Mouse (Mus musculus) gastrocnemius, postnatal 4 days (tissue): ENCODE data around the gene Dennd2d. TPM values are rescaled to one million over a fixed set of nuclear protein-coding genes. Genes with fewer than 3 reads are reported as not detected.

Experiments used
- DNase-seq, 2 experiments: peaks; one replicate each; pipeline ENCODE4 v3.0.0; 2021 to 2022; ENCODE audit warnings: low spot score in 2 of 2, mixed read lengths in 2 of 2
- total RNA-seq, 2 experiments: library from RNA; stranded (reverse); gene quantifications; 2 replicates each; pipeline ENCODE4 v1.2.3; 2021

The Dennd2d gene
- total RNA-seq, 2 experiments from 2014 or later: 0.49 to 0.62 TPM

GRCm38 (mm10) chr3:106495346-106496044 is 13.3 kb downstream of the Dennd2d start:
- no peak for DNase-seq

DNA sequence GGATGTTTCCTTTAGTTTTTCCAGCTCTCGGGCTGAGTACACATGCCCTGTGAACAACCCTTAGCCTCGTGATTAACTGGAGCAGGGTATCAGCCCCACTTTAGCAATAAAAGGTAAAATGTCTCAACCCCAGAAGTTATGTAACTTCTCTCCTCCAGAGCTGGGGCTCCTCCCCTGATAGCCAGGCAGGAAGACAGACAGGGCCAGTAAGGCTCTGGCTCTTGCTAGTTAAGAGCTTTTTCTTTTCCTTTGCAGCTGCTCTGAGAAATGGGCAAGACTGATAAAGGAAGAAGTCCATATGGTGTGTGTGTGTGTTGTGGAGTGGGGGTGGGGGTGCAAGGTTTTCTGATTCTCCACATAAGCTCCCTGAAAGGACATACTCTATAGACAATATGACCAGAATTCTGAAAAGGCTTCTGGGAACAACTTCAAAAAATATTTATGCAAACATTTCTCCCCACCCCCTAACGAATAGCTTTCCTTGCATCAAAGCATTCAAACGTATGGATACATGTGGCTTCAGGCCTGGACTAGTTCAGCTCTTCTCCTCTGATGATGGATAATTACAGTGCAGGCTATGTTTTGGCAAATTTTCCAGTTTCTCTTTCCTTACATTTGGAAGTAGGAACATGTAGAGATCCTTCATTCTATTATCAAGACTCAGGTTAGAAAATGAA is 14.0 kb downstream of the Dennd2d start:
- no peak for DNase-seq

- DNase-seq: no peak
Observed at GRCm38 (mm10) chr3:106496996-106497395, 14.8 kb downstream of the Dennd2d start.

DNA sequence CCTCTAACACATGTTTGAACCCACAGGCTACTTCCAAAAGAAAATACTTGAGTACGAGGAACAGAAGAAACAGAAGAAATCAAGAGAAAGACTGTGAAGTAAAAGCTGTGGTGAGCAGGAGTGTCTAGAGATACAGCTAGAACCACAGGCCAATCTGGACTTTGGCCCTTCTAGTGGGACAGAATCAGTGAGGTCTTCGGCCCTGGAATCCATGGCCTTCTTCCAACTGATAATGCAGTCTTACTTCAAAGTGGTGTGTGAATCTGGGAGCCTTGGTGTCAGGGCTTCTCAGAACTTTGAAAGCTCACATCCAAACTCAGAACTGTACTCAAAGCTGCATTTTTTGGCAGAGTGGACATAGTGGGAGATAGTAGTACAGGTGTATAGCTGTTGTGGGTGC is 18.3 kb downstream of the Dennd2d start:
- DNase-seq: no peak

- no peak for DNase-seq
Observed at GRCm38 (mm10) chr3:106502892-106503291, 20.7 kb downstream of the Dennd2d start.

- no peak for DNase-seq
Observed at GRCm38 (mm10) chr3:106510669-106511068, 28.5 kb downstream of the Dennd2d start.

GRCm38 (mm10) chr3:106515016-106515415 is 32.8 kb downstream of the Dennd2d start:
- no peak for DNase-seq

DNA sequence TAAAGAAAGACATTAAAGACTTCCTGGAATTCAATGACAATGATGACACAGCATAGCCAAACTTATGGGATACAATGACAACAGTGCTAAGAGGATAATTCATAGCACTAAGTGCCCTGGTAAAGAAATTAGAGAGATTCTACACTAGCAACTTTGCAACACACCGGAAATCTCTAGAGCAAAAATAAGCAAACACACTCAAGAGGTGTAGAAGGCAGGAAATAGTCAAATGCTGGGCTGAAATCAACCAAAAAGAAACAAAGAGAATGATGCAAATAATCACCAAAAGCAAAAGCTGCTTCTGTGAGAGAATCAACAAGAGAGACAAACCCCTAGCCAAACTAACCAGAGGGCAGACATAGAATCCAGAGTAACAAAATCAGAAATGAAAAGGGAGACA is 40.5 kb downstream of the Dennd2d start:
- no peak for DNase-seq

DNA sequence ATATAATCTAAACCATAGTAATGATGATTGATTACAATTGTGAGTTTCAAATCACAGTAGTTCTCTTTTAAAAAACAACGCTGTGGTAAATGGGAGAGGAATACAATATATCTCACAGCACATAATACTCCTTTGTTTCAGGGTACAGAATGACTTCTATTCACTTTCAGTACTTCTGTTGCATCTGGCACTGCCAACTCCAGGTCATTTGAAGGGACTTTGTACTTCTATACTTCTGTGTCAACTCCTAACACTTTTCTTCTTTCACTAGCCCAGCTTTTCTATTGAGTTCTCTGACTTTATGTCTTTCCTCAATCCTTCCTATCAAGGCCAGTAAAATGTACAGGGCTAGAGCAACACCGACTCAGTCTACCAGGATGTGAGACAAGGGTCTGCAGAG is 44.2 kb downstream of the Dennd2d start:
- no peak for DNase-seq

DNA sequence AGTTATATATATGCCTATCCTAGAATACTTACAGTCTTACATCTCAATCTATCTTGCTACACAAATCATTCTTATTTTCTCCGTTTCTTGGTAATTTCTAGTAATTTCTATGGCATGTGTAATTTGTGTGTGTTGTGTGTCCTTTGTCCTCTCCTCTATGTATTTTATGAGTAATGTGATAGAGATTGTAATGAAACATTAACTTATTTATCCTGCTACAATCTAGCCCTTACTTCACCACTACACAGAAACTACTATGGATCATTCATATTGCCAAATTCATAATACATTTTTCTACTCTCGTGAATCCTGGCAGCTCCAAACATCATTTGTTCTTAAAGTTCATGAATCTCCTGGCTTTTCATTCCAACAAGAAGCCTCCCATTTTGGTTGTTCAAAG is 45.8 kb downstream of the Dennd2d start:
- no peak for DNase-seq

DNA sequence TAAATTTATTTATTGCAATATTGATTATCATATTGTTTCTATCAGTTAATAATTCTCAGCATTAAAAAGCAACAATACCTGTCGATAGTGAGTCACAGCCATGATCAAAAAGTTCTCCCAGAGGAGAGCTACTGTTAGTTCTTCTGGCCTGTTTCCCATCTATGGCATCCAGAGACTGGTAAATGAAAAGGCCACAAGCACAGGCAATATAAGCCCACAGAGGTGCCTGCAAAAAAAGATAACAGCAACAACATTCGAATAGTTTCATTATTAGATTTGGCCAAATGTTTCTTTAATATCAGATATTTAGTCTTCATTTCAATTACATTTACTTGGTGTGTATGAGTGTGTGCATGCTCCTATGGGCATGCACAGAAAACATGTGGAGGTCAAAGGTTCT is 51.1 kb downstream of the Dennd2d start:
- DNase-seq: no peak

GRCm38 (mm10) chr3:106544721-106545316 is 62.6 kb downstream of the Dennd2d start:
- no peak for DNase-seq

DNA sequence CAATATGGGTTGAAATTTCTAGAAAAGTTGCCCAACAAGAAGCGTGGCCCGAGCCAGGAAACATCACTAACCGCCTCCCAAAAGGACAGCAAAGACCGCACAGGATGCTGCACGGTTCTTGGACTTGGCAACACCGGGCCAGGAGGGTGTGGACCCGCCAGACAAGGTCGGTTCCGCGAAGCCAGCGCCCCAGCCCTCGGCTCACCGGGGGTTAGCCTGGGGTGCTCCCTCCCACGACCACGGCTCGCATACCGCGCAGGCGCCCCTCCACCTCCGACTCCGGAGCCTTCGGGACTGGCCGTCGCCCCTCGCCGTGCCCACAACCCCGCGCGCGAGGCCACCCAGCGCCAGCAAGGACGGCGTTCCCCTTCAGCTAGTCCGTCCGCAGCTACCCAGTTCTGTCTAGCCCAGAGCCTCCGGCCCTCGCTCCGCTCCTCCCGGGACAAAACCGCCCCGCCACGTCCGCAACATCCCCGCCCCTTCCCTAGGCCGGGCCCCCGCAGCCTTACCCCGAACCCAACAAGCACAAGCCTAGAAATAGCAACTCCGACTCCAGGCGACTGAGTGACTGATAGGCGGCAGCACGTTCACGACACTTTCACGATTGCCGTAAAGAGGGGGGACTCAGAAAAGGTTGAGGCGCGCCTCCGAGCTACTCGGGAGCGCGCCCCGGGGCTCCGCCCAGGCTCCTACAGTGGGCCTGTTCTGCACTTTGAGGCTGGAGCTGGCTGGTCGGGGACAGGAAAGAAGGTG is 65.1 kb downstream of the Dennd2d start, which contains the start of the genes Dram2 and Cept1:
Dram2 (plus strand) TSS at position 628 of the 753 bp plus-strand sequence.
Cept1 (minus strand) TSS at position 632 of the 753 bp plus-strand sequence.
- DNase-seq: peak; percentile 82 to 92

GRCm38 (mm10) chr3:106547924-106548539 is 65.8 kb downstream of the Dennd2d start:
- DNase-seq: no peak

GRCm38 (mm10) chr3:106548971-106549370 is 66.8 kb downstream of the Dennd2d start:
- no peak for DNase-seq

Other genes with a start within 250 kb of the Dennd2d start
- gene Chil6, start 76.2 kb upstream of the Dennd2d start, total RNA-seq: not detected
- gene Dram2, start 65.4 kb downstream of the Dennd2d start, total RNA-seq: 10 to 100 TPM; 56.2 to 58.8 TPM
- 10 to 100 TPM; 19.9 to 27.4 TPM for gene Cept1, start 65.4 kb downstream of the Dennd2d start, total RNA-seq
- gene Lrif1, start 202.6 kb downstream of the Dennd2d start, total RNA-seq: 10 to 100 TPM; 10.7 to 14.1 TPM